ENCODE assay signal across 13 mouse cellular contexts in the genomic region with DNA sequence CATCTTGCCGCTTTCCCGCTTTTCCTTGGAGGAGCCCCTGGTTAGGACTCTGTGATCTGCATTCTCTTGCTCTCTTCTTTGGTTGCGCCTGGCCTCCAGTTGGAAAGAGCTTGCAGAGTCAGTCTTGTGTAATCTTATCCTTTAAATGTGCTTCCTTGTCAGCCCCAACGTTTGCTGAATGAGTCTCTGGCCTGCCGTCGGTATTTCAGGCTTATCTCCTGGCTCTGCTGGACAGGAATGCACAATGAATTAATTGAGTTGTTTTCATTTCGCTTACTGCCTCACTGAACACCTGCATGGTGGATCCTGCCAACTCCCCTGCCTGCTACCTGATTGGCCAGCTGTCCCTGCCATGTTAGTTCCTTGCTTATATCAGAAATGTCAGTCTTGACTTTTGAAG. TPM values are rescaled to one million over a fixed set of nuclear protein-coding genes. Genes with fewer than 3 reads are reported as not detected.
DNase-seq lines count a peak whose midpoint lies in the region; ATAC-seq lines count a peak whose summit lies in the region.
"Had no signal": no experiment of that assay in that cellular context is flagged by ENCODE, and none has a peak within 500 bp of the region (broad histone marks: within the 10 kb centered on the region; RNA-seq: fewer than 3 reads in every experiment).

No protein-coding gene starts in this region.

- no peaks in the 10 kb centered on the region for H3K36me3 ChIP-seq in hindbrain, embryonic 16.5 days (ENCODE audit: control insufficient read depth, insufficient read depth, low read length)
- H3K36me3 ChIP-seq in hindbrain, embryonic 11.5 days (ENCODE audit: control insufficient read depth, insufficient read depth, low read length) = no peaks in the 10 kb centered on the region
- H3K36me3 ChIP-seq in intestine, embryonic 16.5 days (ENCODE audit: control insufficient read depth, insufficient read depth, low read length) = no peaks in the 10 kb centered on the region
- no peaks in the 10 kb centered on the region for H3K36me3 ChIP-seq in midbrain, embryonic 15.5 days (replicated peaks)
- H3K36me3 ChIP-seq: embryonic facial prominence, embryonic 13.5 days; limb, embryonic 13.5 days; neural tube, embryonic 13.5 days had no signal

- no peaks in the 10 kb centered on the region for H3K9me3 ChIP-seq in hindbrain, embryonic 16.5 days (ENCODE audit: control insufficient read depth, low read length)
- H3K9me3 ChIP-seq in hindbrain, embryonic 11.5 days (ENCODE audit: control insufficient read depth, low read length) = no peaks in the 10 kb centered on the region
- H3K9me3 ChIP-seq in intestine, embryonic 16.5 days (ENCODE audit: control insufficient read depth, low read length) = no peaks in the 10 kb centered on the region
- H3K9me3 ChIP-seq in midbrain, embryonic 15.5 days = no peaks in the 10 kb centered on the region
- H3K9me3 ChIP-seq: embryonic facial prominence, embryonic 13.5 days; limb, embryonic 13.5 days; neural tube, embryonic 13.5 days had no signal

- no peak overlapping the region for H3K9ac ChIP-seq in hindbrain, embryonic 16.5 days (ENCODE audit: low read depth, low read length)
- no peak overlapping the region for H3K9ac ChIP-seq in hindbrain, embryonic 11.5 days (ENCODE audit: low read depth, low read length)
- peak overlapping the region; percentile 10; the same call in 1 of the 2 replicates for H3K9ac ChIP-seq in intestine, embryonic 16.5 days (ENCODE audit: low read depth, low read length)
- H3K9ac ChIP-seq in midbrain, embryonic 15.5 days = no peak overlapping the region
- H3K9ac ChIP-seq: embryonic facial prominence, embryonic 13.5 days; limb, embryonic 13.5 days; neural tube, embryonic 13.5 days had no signal

- 55% methylated on average over 7 of the region's 7 CpGs for WGBS in hindbrain, embryonic 16.5 days
- WGBS in hindbrain, embryonic 11.5 days = 74% methylated on average over 7 of the region's 7 CpGs
- WGBS in intestine, embryonic 16.5 days = 48% methylated on average over 7 of the region's 7 CpGs
- 48% methylated on average over 7 of the region's 7 CpGs for WGBS in midbrain, embryonic 15.5 days

- H3K4me2 ChIP-seq in hindbrain, embryonic 16.5 days (ENCODE audit: low read length) = no peak overlapping the region
- no peak overlapping the region for H3K4me2 ChIP-seq in hindbrain, embryonic 11.5 days (replicated peaks; ENCODE audit: low read depth, low read length)
- no peak overlapping the region for H3K4me2 ChIP-seq in intestine, embryonic 16.5 days (ENCODE audit: low read depth, low read length)
- H3K4me2 ChIP-seq in midbrain, embryonic 15.5 days = no peak overlapping the region
- H3K4me2 ChIP-seq: embryonic facial prominence, embryonic 13.5 days; limb, embryonic 13.5 days; neural tube, embryonic 13.5 days had no signal

- H3K4me3 ChIP-seq in hindbrain, embryonic 16.5 days (ENCODE audit: low read length) = no peak overlapping the region
- H3K4me3 ChIP-seq in hindbrain, embryonic 11.5 days (ENCODE audit: low read depth, low read length) = no peak overlapping the region
- H3K4me3 ChIP-seq in intestine, embryonic 16.5 days (ENCODE audit: low read length) = no peak overlapping the region
- no peak overlapping the region for H3K4me3 ChIP-seq in midbrain, embryonic 15.5 days
- H3K4me3 ChIP-seq: embryonic facial prominence, embryonic 13.5 days; limb, embryonic 13.5 days; neural tube, embryonic 13.5 days had no signal

- peak; percentile 33; the same call in 1 of the 2 replicates for ATAC-seq in cerebellum, adult (ENCODE audit: insufficient number of reproducible peaks, low FRiP score, low TSS enrichment)
- ATAC-seq in hindbrain, embryonic 16.5 days = peak; percentile 53
- ATAC-seq in hindbrain, embryonic 11.5 days (ENCODE audit: low FRiP score) = no peak
- peak; percentile 60 for ATAC-seq in intestine, embryonic 16.5 days
- 0 out of 2 replicates have a peak, but pooled peaks have one; percentile 26 for ATAC-seq in midbrain, embryonic 15.5 days (replicated peaks)
- no peak for ATAC-seq in activated CD4-positive, CD25-positive, alpha-beta regulatory T cell, adult 4 months

- no peak overlapping the region for H3K27ac ChIP-seq in hindbrain, embryonic 16.5 days (ENCODE audit: low read depth, low read length)
- H3K27ac ChIP-seq in hindbrain, embryonic 11.5 days (ENCODE audit: low read depth, low read length) = no peak overlapping the region
- no peak overlapping the region for H3K27ac ChIP-seq in intestine, embryonic 16.5 days (ENCODE audit: low read length)
- H3K27ac ChIP-seq in midbrain, embryonic 15.5 days = no peak overlapping the region
- H3K27ac ChIP-seq: embryonic facial prominence, embryonic 13.5 days; limb, embryonic 13.5 days; neural tube, embryonic 13.5 days had no signal

- no peaks in the 10 kb centered on the region for H3K27me3 ChIP-seq in hindbrain, embryonic 16.5 days (replicated peaks; ENCODE audit: control insufficient read depth, insufficient read depth, low read length)
- H3K27me3 ChIP-seq in hindbrain, embryonic 11.5 days (ENCODE audit: control insufficient read depth, insufficient read depth, low read length) = no peaks in the 10 kb centered on the region
- H3K27me3 ChIP-seq in intestine, embryonic 16.5 days (replicated peaks; ENCODE audit: control insufficient read depth, insufficient read depth, low read length) = no peaks in the 10 kb centered on the region
- no peaks in the 10 kb centered on the region for H3K27me3 ChIP-seq in midbrain, embryonic 15.5 days (replicated peaks)
- H3K27me3 ChIP-seq: embryonic facial prominence, embryonic 13.5 days; limb, embryonic 13.5 days had no signal

- H3K4me1 ChIP-seq in hindbrain, embryonic 16.5 days (ENCODE audit: control insufficient read depth, insufficient read depth, low read depth, low read length) = peaks cover 11% of the 10 kb centered on the region
- H3K4me1 ChIP-seq in hindbrain, embryonic 11.5 days (replicated peaks; ENCODE audit: control insufficient read depth, insufficient read depth, low read length) = no peaks in the 10 kb centered on the region
- peaks cover 18% of the 10 kb centered on the region for H3K4me1 ChIP-seq in intestine, embryonic 16.5 days (ENCODE audit: control insufficient read depth, insufficient read depth, low read length)
- H3K4me1 ChIP-seq in midbrain, embryonic 15.5 days = peaks cover 9% of the 10 kb centered on the region

- DNase-seq in cerebellum, adult 9-10 months = no peak
- no peak for DNase-seq in hindbrain, embryonic 11.5 days (ENCODE audit: low spot score)
- DNase-seq in testis, postnatal 10 days (ENCODE audit: low spot score) = no peak
- DNase-seq: right cerebral cortex, postnatal 4 days; thymus, postnatal 25 days had no signal

RNA-seq across cellular contexts. Expression of a gene that starts 19.7 kb away (rescaled TPM):
- 0.84 and 0.86 TPM in 2 replicates for polyA plus RNA-seq in hindbrain, embryonic 16.5 days (2015; fragmentation: Nextera tagmentation; extraction: Ambion mirVana)
- polyA plus RNA-seq in hindbrain, embryonic 11.5 days (2014; fragmentation: Nextera tagmentation; extraction: Ambion mirVana) = 2.0 and 2.8 TPM in 2 replicates
- 2.5 and 3.4 TPM in 2 replicates for polyA plus RNA-seq in intestine, embryonic 16.5 days (2015; fragmentation: Nextera tagmentation; extraction: Ambion mirVana)
- 0.29 and 0.49 TPM in 2 replicates for polyA plus RNA-seq in midbrain, embryonic 15.5 days (2015; fragmentation: Nextera tagmentation; extraction: Ambion mirVana)
- 10 to 100 TPM; 26.7 to 55.5 TPM for polyA plus RNA-seq in activated CD4-positive, CD25-positive, alpha-beta regulatory T cell, adult 4 months (2017; shearing (Covaris generic))

Comparison
In these comparisons a context has a peak if more than half of its experiments do, and no peak if none do; other contexts are left out.
1. ATAC-seq: peak in cerebellum, adult (single experiment), hindbrain, embryonic 16.5 days (single experiment), intestine, embryonic 16.5 days (single experiment) and midbrain, embryonic 15.5 days (single experiment); none in hindbrain, embryonic 11.5 days (single experiment) and activated CD4-positive, CD25-positive, alpha-beta regulatory T cell, adult 4 months (single experiment).